Mouse (Mus musculus): Measurements from ENCODE around the gene Alpk1. TPM values are rescaled to one million over a fixed set of nuclear protein-coding genes. Genes with fewer than 3 reads are reported as not detected.

Gene Alpk1
- polyA plus RNA-seq, 1 experiment from 2014 or later, result 0.61 TPM

DNA sequence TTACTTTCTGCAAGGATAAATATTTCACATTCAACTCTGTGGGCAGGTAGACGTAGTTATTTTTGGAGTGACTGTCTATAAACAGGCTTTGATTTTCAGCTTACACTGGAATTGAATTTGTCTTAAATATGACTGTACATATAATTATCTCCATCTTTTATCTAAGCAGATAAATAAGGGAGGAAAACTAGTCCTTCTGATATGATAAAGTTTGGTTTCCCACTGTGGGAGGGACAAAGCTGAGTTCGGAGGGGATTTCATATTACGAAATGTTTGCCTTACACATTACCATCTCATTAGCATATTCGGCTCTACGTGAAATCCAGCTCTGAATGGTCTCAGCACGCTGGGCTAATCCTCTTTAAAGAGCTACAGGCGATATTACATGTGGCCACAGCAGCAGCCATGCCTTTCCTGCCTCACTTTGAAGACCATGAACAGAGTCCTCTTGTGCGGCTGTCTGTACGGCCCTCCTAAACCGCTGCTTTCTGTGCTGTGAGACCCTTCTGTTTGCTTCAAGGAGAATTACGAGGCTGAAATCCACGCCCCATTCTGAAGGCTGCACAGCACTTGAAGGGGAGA, 30.3 kb downstream of the Alpk1 start:
- DNase-seq (ENCODE audit: low spot score) (no peak), ATAC-seq (replicated peaks; ENCODE audit: low FRiP score, low read depth) (no peak)
- Histone ChIP-seq H3K4me1 (replicated peaks; ENCODE audit: insufficient read depth, low read length) (no peaks in the 10 kb centered on the region), H3K27me3 (ENCODE audit: insufficient read depth, low read length) (peaks cover 31% of the 10 kb centered on the region; the same call in 1 of the 2 replicates), H3K4me2 (ENCODE audit: low read length) (0 out of 2 replicates have a peak overlapping the region, but pooled peaks have one; percentile 2), H3K9ac (ENCODE audit: low read depth, low read length) (no peak overlapping the region), H3K36me3 (ENCODE audit: insufficient read depth, low read length) (no peaks in the 10 kb centered on the region), H3K27ac (no peak overlapping the region), H3K4me3 (replicated peaks; ENCODE audit: low read depth, low read length) (no peak overlapping the region), H3K9me3 (replicated peaks; ENCODE audit: low read length) (no peaks in the 10 kb centered on the region)
- TF ChIP-seq CTCF (IDR thresholded peaks at IDR 0.05; ENCODE audit: low read depth), result no peak
- 16% methylated on average over 12 of the region's 12 CpGs for WGBS

DNA sequence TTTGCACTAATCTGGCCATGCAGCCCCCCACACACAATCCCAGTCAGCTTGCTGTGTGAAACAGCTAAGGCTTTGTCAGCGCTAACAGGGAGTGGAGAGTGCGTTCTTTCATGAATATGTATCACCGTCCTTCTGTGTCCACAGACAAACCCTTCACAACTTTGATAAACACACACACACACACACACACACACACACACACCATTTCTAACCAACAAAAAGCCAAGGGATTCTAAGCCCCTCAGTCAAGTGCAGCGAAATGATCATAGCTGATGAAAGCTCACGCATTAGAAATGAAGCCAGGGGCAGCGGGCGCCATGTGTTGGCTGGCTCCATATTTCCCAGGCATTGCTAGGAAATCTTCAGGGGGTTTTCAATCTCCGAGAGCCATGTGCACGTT, 31.1 kb downstream of the Alpk1 start:
- 30% methylated on average over 9 of the region's 9 CpGs for WGBS
- Histone ChIP-seq H3K4me1 (replicated peaks; ENCODE audit: insufficient read depth, low read length) (no peaks in the 10 kb centered on the region), H3K27ac (no peak overlapping the region), H3K36me3 (ENCODE audit: insufficient read depth, low read length) (no peaks in the 10 kb centered on the region), H3K27me3 (ENCODE audit: insufficient read depth, low read length) (peaks cover 31% of the 10 kb centered on the region; the same call in 1 of the 2 replicates), H3K9ac (ENCODE audit: low read depth, low read length) (no peak overlapping the region), H3K4me2 (ENCODE audit: low read length) (no peak overlapping the region), H3K4me3 (replicated peaks; ENCODE audit: low read depth, low read length) (no peak overlapping the region), H3K9me3 (replicated peaks; ENCODE audit: low read length) (no peaks in the 10 kb centered on the region)
- no peak for DNase-seq (ENCODE audit: low spot score)
- no peak for ATAC-seq (replicated peaks; ENCODE audit: low FRiP score, low read depth)
- TF ChIP-seq CTCF (IDR thresholded peaks at IDR 0.05; ENCODE audit: low read depth), result no peak

DNA sequence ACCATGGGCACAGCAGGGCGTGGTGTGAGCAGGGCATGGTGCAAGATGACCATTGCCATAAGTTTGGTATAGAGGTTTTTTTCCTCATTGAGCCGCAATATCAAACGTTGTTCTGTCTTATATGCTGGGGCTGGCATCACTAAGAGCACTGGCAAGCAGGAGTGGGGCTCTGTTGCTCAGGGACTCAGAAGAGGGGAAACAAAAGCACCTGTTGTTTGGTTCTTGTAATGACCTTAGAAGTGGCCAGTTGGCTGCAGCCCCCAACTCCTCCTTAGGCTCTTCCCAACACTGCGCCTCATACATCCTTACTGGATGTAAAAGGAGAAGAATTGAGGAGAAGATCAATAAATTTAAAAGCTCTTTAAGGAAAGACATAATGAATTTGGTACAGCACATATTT, 31.7 kb downstream of the Alpk1 start:
- H3K27me3 ChIP-seq (ENCODE audit: insufficient read depth, low read length), result peaks cover 31% of the 10 kb centered on the region; the same call in 1 of the 2 replicates
- ATAC-seq (replicated peaks; ENCODE audit: low FRiP score, low read depth) (no peak), DNase-seq (ENCODE audit: low spot score) (no peak)
- H3K4me3 ChIP-seq (replicated peaks; ENCODE audit: low read depth, low read length), result no peak overlapping the region
- TF ChIP-seq CTCF (IDR thresholded peaks at IDR 0.05; ENCODE audit: low read depth), result no peak
- H3K9ac ChIP-seq (ENCODE audit: low read depth, low read length), result no peak overlapping the region
- H3K4me2 ChIP-seq (ENCODE audit: low read length), result no peak overlapping the region
- no peaks in the 10 kb centered on the region for H3K36me3 ChIP-seq (ENCODE audit: insufficient read depth, low read length)
- H3K4me1 ChIP-seq (replicated peaks; ENCODE audit: insufficient read depth, low read length), result no peaks in the 10 kb centered on the region
- 65% methylated on average over 4 of the region's 4 CpGs for WGBS
- no peak overlapping the region for H3K27ac ChIP-seq
- no peaks in the 10 kb centered on the region for H3K9me3 ChIP-seq (replicated peaks; ENCODE audit: low read length)

GRCm38 (mm10) chr3:127745911-127746640, 34.3 kb downstream of the Alpk1 start:
- Histone ChIP-seq H3K4me1 (replicated peaks; ENCODE audit: insufficient read depth, low read length) (no peaks in the 10 kb centered on the region), H3K4me2 (ENCODE audit: low read length) (no peak overlapping the region), H3K9me3 (replicated peaks; ENCODE audit: low read length) (no peaks in the 10 kb centered on the region), H3K4me3 (replicated peaks; ENCODE audit: low read depth, low read length) (no peak overlapping the region), H3K27me3 (ENCODE audit: insufficient read depth, low read length) (peaks cover 27% of the 10 kb centered on the region; the same call in 1 of the 2 replicates), H3K36me3 (ENCODE audit: insufficient read depth, low read length) (no peaks in the 10 kb centered on the region), H3K9ac (ENCODE audit: low read depth, low read length) (no peak overlapping the region), H3K27ac (no peak overlapping the region)
- WGBS, result 17% methylated on average over 16 of the region's 16 CpGs
- no peak for TF ChIP-seq CTCF (IDR thresholded peaks at IDR 0.05; ENCODE audit: low read depth)
- no peak for ATAC-seq (replicated peaks; ENCODE audit: low FRiP score, low read depth)
- no peak for DNase-seq (ENCODE audit: low spot score)

- ATAC-seq (replicated peaks; ENCODE audit: low FRiP score, low read depth) (no peak), DNase-seq (ENCODE audit: low spot score) (peak; percentile 12)
- no peak for TF ChIP-seq CTCF (IDR thresholded peaks at IDR 0.05; ENCODE audit: low read depth)
- Histone ChIP-seq H3K27me3 (ENCODE audit: insufficient read depth, low read length) (peaks cover 27% of the 10 kb centered on the region; the same call in 1 of the 2 replicates), H3K36me3 (ENCODE audit: insufficient read depth, low read length) (no peaks in the 10 kb centered on the region), H3K27ac (no peak overlapping the region), H3K9ac (ENCODE audit: low read depth, low read length) (no peak overlapping the region), H3K4me1 (replicated peaks; ENCODE audit: insufficient read depth, low read length) (no peaks in the 10 kb centered on the region), H3K9me3 (replicated peaks; ENCODE audit: low read length) (no peaks in the 10 kb centered on the region), H3K4me3 (replicated peaks; ENCODE audit: low read depth, low read length) (no peak overlapping the region), H3K4me2 (ENCODE audit: low read length) (no peak overlapping the region)
- 16% methylated on average over 6 of the region's 6 CpGs for WGBS
These were observed 34.8 kb downstream of the Alpk1 start for GRCm38 (mm10) chr3:127745504-127745903.

GRCm38 (mm10) chr3:127743614-127744365, 36.5 kb downstream of the Alpk1 start:
- Histone ChIP-seq H3K9ac (ENCODE audit: low read depth, low read length) (no peak overlapping the region), H3K4me1 (replicated peaks; ENCODE audit: insufficient read depth, low read length) (no peaks in the 10 kb centered on the region), H3K27ac (no peak overlapping the region), H3K4me2 (ENCODE audit: low read length) (no peak overlapping the region), H3K4me3 (replicated peaks; ENCODE audit: low read depth, low read length) (no peak overlapping the region), H3K36me3 (ENCODE audit: insufficient read depth, low read length) (no peaks in the 10 kb centered on the region), H3K9me3 (replicated peaks; ENCODE audit: low read length) (no peaks in the 10 kb centered on the region), H3K27me3 (ENCODE audit: insufficient read depth, low read length) (peaks cover 22% of the 10 kb centered on the region; the same call in 1 of the 2 replicates)
- ATAC-seq (replicated peaks; ENCODE audit: low FRiP score, low read depth) (no peak), DNase-seq (ENCODE audit: low spot score) (no peak)
- WGBS, result 67% methylated on average over 13 of the region's 14 CpGs
- TF ChIP-seq CTCF (IDR thresholded peaks at IDR 0.05; ENCODE audit: low read depth), result no peak

Data from kidney, postnatal 0 days (tissue).